Comparison of ENCODE assay signal across 9 mouse cellular contexts in the genomic region with DNA sequence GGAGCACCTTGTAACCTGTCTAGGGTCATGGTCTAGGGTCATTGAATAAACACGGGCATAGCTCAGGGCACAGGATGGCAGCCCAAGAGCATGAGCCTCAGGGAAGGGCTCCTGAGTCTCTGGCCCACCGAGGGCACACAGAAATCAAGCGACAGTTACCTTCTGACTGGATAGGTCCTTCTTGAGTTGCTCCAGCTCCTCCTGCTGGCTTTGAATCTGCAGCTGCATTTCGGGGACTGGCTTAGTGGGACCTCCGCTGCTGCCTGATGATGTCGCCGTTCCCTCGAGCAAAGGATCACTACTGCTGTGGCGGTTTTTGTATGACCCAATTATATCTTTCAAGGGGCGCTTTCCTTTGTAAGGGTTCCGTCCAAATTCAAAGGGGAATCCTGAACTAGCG. TPM values are rescaled to one million over a fixed set of nuclear protein-coding genes. Genes with fewer than 3 reads are reported as not detected.
DNase-seq lines count a peak whose midpoint lies in the region; ATAC-seq and TF ChIP-seq lines count a peak whose summit lies in the region.
"Had no signal": no experiment of that assay in that cellular context is flagged by ENCODE, and none has a peak within 500 bp of the region (broad histone marks: within the 10 kb centered on the region; RNA-seq: fewer than 3 reads in every experiment).

No protein-coding gene starts in this region.

- H3K4me2 ChIP-seq in liver, embryonic 14.5 days (ENCODE audit: low read depth) = no peak overlapping the region
- no peak overlapping the region for H3K4me2 ChIP-seq in forebrain, embryonic 14.5 days (ENCODE audit: low read length)
- H3K4me2 ChIP-seq: neural tube, embryonic 15.5 days had no signal

- intact Hi-C loops in left cerebral cortex, adult 2 months (cut with DNase I) = no loop called here

- ATAC-seq in granulocyte monocyte progenitor cell, adult 5-6 weeks (replicated peaks; ENCODE audit: poor library complexity, severe bottlenecking) = peak; percentile 31; the same call in 1 of the 2 replicates
- no peak for ATAC-seq in liver, embryonic 14.5 days (ENCODE audit: insufficient read depth)
- no peak for ATAC-seq in forebrain, embryonic 14.5 days

- 83% methylated on average over 12 of the region's 12 CpGs for WGBS in liver, embryonic 14.5 days (ENCODE audit: insufficient replicate concordance)
- 77% methylated on average over 12 of the region's 12 CpGs for WGBS in forebrain, embryonic 14.5 days

- peaks cover under 1 to 11% of the 10 kb centered on the region in 2 experiments for H3K4me1 ChIP-seq in liver, embryonic 14.5 days (replicated peaks; ENCODE audit: control insufficient read depth in 2 of 2, insufficient read depth in 2 of 2, low read length in 1 of 2)
- H3K4me1 ChIP-seq in forebrain, embryonic 14.5 days (ENCODE audit: control insufficient read depth, insufficient read depth, low read length) = no peaks in the 10 kb centered on the region
- H3K4me1 ChIP-seq: neural tube, embryonic 15.5 days had no signal

- H3K36me3 ChIP-seq in liver, embryonic 14.5 days (replicated peaks; ENCODE audit: control insufficient read depth, insufficient read depth, low read depth) = peaks cover 56% of the 10 kb centered on the region
- peaks cover 18% of the 10 kb centered on the region for H3K36me3 ChIP-seq in forebrain, embryonic 14.5 days (ENCODE audit: control insufficient read depth, insufficient read depth, low read length)

- DNase-seq in adrenal gland, adult 2 months = peak; percentile 24
- no peak for DNase-seq in adrenal gland, postnatal 25 days
- DNase-seq in left cerebral cortex, adult 2 months (ENCODE audit: extremely low spot score in 1 of 2, low spot score in 2 of 2) = no peak
- no peak for DNase-seq in left cerebral cortex, adult 18-20 months (ENCODE audit: low spot score in 2 of 2)
- no peak for DNase-seq in liver, embryonic 14.5 days (ENCODE audit: low read depth in 3 of 3, low spot score in 3 of 3)
- no peak for DNase-seq in forebrain, embryonic 14.5 days (ENCODE audit: low spot score)
- no peak for DNase-seq in thymus, postnatal 36 days

- peak; percentile 32 for TF ChIP-seq CTCF in left cerebral cortex, adult 2 months (IDR thresholded peaks at IDR 0.05)
- TF ChIP-seq CTCF in liver, embryonic 14.5 days (IDR thresholded peaks at IDR 0.05; ENCODE audit: low read depth) = 0 out of 2 replicates have a peak, but pooled peaks have one; percentile 19

- no peak overlapping the region for H3K9ac ChIP-seq in liver, embryonic 14.5 days (replicated peaks)
- H3K9ac ChIP-seq in forebrain, embryonic 14.5 days (ENCODE audit: low read length) = no peak overlapping the region
- H3K9ac ChIP-seq: neural tube, embryonic 15.5 days had no signal

- no peaks in the 10 kb centered on the region for H3K9me3 ChIP-seq in liver, embryonic 14.5 days (ENCODE audit: control insufficient read depth, low read length)
- H3K9me3 ChIP-seq in forebrain, embryonic 14.5 days (replicated peaks; ENCODE audit: control insufficient read depth, low read length) = no peaks in the 10 kb centered on the region
- H3K9me3 ChIP-seq: neural tube, embryonic 15.5 days had no signal

- peak overlapping the region; percentile 4 for H3K4me3 ChIP-seq in left cerebral cortex, adult 2 months
- H3K4me3 ChIP-seq in liver, embryonic 14.5 days (ENCODE audit: insufficient read depth in 1 of 2, low read depth in 2 of 2, low read length in 2 of 2) = no peak overlapping the region
- no peak overlapping the region for H3K4me3 ChIP-seq in forebrain, embryonic 14.5 days (ENCODE audit: low read depth, low read length)
- H3K4me3 ChIP-seq: neural tube, embryonic 15.5 days had no signal

- H3K27ac ChIP-seq in left cerebral cortex, adult 2 months = peak overlapping the region; percentile 91
- no peak overlapping the region for H3K27ac ChIP-seq in liver, embryonic 14.5 days
- H3K27ac ChIP-seq in forebrain, embryonic 14.5 days (ENCODE audit: low read depth, low read length) = no peak overlapping the region
- H3K27ac ChIP-seq: neural tube, embryonic 15.5 days had no signal

- H3K27me3 ChIP-seq in liver, embryonic 14.5 days (ENCODE audit: control insufficient read depth, insufficient read depth, low read length) = no peaks in the 10 kb centered on the region
- no peaks in the 10 kb centered on the region for H3K27me3 ChIP-seq in forebrain, embryonic 14.5 days (replicated peaks; ENCODE audit: control insufficient read depth, insufficient read depth, low read length)
- H3K27me3 ChIP-seq: neural tube, embryonic 15.5 days had no signal

- no peak for TF ChIP-seq EP300 in liver, embryonic 14.5 days (IDR thresholded peaks at IDR 0.05; ENCODE audit: low read depth)

RNA-seq across cellular contexts. Expression of a gene that starts 43.4 kb away (rescaled TPM):
- total RNA-seq in adrenal gland, adult 2 months (2021) = 10 to 100 TPM; 23.0 to 40.4 TPM
- polyA plus RNA-seq in adrenal gland, adult 2 months (2012; rRNA removed) = 20.8 and 22.7 TPM in 2 replicates
- 30.5 and 44.4 TPM in 2 replicates for total RNA-seq in adrenal gland, postnatal 25 days (2021)
- 10 to 100 TPM; 14.1 to 14.2 TPM for total RNA-seq in left cerebral cortex, adult 2 months (2021)
- total RNA-seq in left cerebral cortex, adult 18-20 months (2021) = 10 to 100 TPM; 14.2 to 15.6 TPM
- total RNA-seq in granulocyte monocyte progenitor cell, adult 5-6 weeks (2014; fragmentation: Nextera tagmentation) = 61.2 and 68.0 TPM in 2 replicates
- 48.0 and 51.9 TPM in 2 replicates for total RNA-seq in granulocyte monocyte progenitor cell, adult 5-6 weeks (2017)
- 9.8 and 10.1 TPM in 2 replicates for polyA plus RNA-seq in liver, embryonic 14.5 days (2012; rRNA removed)
- 6.5 and 9.5 TPM in 2 replicates for polyA plus RNA-seq in liver, embryonic 14.5 days (2014; fragmentation: Nextera tagmentation; extraction: Ambion mirVana)
- 4.3 and 6.5 TPM in 2 replicates for polyA plus RNA-seq in forebrain, embryonic 14.5 days (2014; fragmentation: Nextera tagmentation; extraction: Ambion mirVana)
